Mouse (Mus musculus) cerebellum, postnatal 4 days (tissue): ENCODE data around the gene Kcnq1.

Source experiments
- DNase-seq, 2 experiments: peaks; one replicate each; pipeline ENCODE4 v3.0.0; 2022; ENCODE audit warnings: low spot score in 2 of 2, mixed read lengths in 1 of 2

Kcnq1 gene

GRCm38 (mm10) chr7:143181311-143181710 is 75.1 kb downstream of the Kcnq1 start:
- no peak for DNase-seq

GRCm38 (mm10) chr7:143185506-143185905 is 79.3 kb downstream of the Kcnq1 start:
- no peak for DNase-seq

DNA sequence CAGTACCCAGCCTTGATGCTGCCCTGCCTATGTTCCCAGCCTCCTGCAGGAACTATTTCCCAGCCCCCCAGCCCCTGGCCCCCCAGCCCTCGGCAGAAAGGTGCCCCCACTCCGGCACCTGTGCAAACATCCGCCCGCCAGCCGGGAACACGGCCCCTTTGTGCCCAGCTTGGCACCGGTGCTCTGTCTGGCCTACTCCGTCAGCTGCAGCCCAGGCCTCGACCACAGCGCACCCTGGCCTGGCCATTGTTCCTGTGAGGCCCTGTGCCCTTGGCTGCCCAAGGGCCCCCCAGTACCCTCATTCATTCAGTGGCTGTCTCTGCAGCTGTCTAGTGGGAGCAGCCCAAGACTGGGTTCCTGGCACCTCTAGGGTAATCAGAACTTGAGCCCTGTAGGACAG is 80.2 kb downstream of the Kcnq1 start:
- no peak for DNase-seq

- DNase-seq, result no peak
Observed at GRCm38 (mm10) chr7:143187181-143187580, 81.0 kb downstream of the Kcnq1 start.

GRCm38 (mm10) chr7:143188589-143188988 is 82.4 kb downstream of the Kcnq1 start:
- no peak for DNase-seq

DNA sequence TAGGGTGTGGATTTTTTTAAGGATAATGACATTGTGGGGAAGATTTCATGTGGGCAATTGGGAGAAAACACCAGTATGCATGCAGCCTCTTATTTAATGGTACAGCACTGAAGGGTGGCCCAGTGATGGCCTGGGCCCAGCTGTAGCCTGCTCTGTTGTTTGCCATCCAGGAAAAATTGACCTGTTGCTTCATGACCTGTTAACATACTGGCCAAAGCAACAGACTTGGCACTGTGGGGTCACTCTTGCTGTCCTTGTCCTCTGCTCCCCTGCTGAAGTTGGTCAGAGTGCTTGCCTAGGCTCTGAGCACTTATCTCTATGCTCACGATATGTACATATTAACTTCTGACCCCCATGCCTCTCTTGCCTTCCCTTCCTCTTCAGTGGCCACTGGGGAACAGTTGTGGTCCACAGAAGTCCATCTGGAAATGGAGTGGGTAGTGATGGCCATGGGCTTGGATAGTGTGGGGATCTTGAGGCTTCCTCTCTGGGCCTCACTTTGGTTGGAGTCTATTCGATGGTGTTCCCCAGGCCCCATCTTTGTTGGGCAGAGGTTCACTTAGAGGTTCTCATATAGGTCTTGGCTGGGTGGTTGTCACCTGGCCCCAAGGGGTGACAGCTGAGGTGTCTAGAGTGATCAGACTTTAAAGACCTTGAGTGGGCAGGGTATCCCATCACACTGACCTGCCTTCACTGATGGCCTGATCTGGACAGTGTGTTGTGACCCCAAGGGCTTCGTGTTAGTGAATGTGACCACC is 84.0 kb downstream of the Kcnq1 start:
- no peak for DNase-seq

DNA sequence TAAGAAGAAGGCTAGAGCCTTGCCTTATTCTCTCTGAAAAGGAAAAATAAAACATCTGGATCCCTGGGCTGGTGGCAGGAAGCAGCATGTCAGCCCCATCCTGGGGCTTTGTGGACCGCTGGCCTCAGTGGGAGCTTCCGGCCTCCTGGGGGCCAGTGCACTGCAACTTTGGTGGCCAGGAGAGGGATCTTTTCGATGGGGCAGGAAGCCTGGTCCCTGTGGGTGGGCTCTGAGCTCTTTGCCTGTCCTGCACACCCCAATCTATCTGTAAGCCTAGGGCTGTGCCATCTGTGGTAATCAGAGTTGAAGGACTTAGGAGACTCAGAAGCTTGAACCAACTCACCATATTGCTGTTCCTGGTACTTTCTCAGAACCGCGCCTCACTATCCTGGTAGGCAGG is 84.7 kb downstream of the Kcnq1 start:
- DNase-seq, result no peak

DNA sequence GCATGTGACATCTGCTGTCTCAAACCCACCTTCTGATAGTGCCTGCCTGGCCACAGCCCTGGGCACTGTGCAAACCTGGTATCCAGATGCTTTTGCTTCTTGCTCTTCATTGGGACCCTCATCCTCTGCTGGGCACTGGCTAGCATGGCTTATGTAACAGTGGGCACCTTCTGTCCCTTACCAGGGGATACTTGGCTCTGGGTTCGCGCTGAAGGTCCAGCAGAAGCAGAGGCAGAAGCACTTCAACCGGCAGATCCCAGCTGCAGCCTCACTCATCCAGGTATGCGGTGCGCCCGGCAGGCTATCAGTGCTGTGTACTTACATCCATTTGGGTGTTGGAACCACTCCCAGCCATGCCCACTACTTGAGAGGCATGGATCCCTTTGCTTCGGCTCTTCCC is 86.2 kb downstream of the Kcnq1 start:
- DNase-seq, result peak in 1 of 2 experiments; percentile 0

GRCm38 (mm10) chr7:143194064-143194463 is 87.9 kb downstream of the Kcnq1 start:
- no peak for DNase-seq

GRCm38 (mm10) chr7:143197951-143198440 is 91.8 kb downstream of the Kcnq1 start:
- peak in 1 of 2 experiments; percentile 40 for DNase-seq

DNA sequence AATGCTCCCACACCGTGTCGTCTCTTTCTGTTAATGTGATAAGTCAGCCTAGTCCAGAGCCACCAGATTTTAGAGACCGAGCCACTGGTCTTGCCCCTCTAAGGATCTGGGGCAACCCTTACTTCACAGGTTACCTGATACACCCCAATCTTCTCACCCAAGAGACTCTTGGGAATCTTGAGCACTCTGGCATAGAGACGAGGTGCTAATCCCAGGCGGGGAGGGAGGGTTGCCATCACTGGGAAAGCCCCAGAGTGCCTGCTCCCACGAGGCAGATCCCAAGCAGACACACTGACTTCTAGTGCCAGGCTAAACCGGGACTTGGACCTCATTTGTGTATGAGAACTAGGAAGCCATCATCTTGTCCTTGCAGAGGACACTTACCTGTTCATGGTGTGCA is 92.3 kb downstream of the Kcnq1 start:
- DNase-seq, result no peak

DNA sequence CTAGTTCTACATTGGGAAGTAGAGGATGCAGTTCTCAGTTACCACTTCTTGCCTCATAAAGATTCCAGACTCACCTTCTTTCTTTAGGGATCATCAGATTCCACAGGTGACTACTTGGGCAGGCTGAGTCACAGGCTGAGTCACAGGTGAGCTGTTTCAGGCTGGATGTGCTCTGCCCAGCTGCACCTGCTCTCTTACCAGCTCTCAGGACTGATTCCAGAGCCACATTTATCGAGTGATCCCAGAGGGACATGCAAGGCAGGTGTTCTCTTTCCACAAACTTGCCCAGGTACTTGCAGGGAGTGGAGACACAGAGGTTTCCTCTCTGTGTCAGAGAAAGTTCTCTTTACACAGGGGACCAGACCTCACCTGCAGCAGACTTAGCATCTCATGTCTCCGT is 95.1 kb downstream of the Kcnq1 start:
- no peak for DNase-seq

DNA sequence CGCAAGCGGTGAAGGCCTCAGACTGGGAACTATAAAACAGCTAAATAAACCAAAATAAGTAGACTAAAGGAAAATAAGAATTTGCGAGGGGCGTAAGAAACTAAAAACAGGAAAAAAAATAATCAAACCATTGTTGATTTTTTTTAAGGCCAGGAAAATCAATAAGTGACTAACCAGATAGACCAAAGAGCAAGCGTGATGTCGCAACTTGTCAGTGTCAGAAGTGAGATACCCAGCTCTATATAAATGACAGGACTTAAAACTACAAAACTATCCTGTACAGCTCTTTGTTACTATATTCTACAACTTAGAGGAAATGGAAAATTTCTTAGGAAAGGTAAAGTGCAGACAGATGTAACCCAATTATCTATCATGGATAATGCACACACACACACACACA is 97.7 kb downstream of the Kcnq1 start:
- no peak for DNase-seq

DNA sequence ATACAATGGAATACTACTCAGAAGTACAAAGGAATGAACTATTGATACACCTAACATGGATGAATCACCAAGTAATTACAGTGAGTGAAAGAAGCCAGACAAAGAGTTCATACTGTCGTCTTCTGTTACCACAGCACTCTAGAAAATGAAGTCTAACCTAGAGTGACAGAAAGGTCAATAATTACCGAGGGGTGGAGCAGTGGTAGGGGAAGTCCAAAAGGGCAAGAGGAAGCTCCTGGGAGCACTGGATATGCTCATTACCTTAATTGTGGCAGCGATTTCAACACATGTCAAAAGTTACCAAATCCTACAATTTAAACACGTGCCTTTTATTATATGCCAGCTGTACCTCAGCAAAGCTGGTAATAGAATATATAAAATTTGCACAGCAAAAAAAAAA is 100.9 kb downstream of the Kcnq1 start:
- DNase-seq, result no peak

DNA sequence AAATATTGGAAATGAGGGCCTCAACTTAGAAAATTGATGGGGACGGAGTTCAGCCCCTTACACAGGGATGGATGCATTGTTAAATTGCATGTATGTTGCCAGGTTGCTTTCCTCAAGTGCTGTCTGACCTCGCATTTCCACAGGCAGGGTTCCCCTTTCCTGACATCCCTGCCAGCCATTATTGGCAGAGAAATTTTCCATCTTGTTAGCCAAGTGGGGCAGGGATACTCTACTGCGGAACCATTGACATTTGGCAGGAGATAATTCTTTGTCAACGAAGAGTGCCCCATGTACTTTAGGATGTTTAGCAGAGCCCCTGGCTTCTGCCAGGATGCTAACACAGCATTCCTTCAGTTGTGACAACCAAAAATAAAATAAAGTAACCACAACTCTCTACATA is 104.6 kb downstream of the Kcnq1 start:
- DNase-seq, result no peak

DNA sequence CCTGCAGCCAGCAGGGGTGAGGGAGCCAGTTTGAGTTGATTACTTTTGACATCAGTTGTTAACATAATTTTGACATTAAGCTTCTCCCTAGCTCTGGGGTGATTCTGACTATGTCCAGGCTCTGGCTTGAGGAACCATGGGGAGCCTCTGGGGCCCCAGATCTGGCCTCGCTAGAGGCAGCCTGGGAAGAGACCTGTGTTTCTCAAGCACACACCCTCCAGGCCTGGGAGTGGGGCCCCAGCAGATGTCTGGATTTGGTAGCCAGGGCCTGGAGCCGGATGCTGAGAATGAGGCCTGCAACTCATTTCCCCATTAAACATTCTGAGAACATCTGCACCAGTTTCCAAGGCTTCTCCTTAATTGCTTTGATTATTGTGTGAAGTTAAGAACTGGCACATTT is 145.0 kb downstream of the Kcnq1 start:
- no peak for DNase-seq

- DNase-seq, result no peak
Observed at GRCm38 (mm10) chr7:143253126-143253871, 147.1 kb downstream of the Kcnq1 start.

- DNase-seq, result no peak
Observed at GRCm38 (mm10) chr7:143254901-143255300, 148.7 kb downstream of the Kcnq1 start.

- no peak for DNase-seq
Observed at GRCm38 (mm10) chr7:143261246-143261645, 155.1 kb downstream of the Kcnq1 start.

GRCm38 (mm10) chr7:143263557-143263956 is 157.4 kb downstream of the Kcnq1 start:
- no peak for DNase-seq

GRCm38 (mm10) chr7:143263966-143264365 is 157.8 kb downstream of the Kcnq1 start:
- no peak for DNase-seq

GRCm38 (mm10) chr7:143265386-143265785 is 159.2 kb downstream of the Kcnq1 start:
- DNase-seq, result no peak

DNA sequence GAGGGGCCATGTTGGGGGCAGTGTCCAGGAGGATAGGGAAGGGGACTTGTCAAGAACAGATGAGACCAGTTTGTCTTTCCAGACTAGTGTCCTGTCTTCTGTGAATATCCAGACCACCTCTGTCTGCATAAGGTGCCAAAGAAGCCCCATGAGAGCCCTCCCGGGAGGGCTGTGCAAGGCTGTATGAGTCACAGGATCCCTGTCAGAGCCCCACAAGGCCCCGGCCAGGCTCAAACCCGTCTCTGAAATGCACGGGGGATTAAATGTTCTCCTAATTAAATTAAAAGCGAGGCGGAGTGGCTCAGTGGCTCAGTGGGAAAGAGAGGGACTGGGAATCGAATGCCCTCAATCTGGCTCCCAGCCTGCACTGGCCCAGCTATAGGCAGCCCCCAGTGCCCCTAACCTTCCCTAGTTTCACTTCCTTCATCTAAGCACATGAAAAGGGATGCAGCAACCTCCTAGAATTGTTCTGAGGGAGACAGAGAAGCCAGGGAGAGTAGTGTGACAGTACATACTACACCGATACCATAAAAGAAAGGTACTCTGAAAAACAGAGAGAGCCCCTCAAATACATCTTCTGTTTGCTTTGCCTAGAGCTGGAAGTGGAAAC is 159.8 kb downstream of the Kcnq1 start:
- no peak for DNase-seq
